Mouse (Mus musculus) ovary, postnatal 10 days (tissue): ENCODE measurements around the gene Wnk2.

Experiments used
- DNase-seq: peaks from one replicate; pipeline ENCODE4 v3.0.0; 2022; ENCODE audit warnings: low spot score

Gene Wnk2

GRCm38 (mm10) chr13:49147858-49148226 lies at the start of gene Wnk2:
TSS of gene Wnk2 (minus strand) at chr13:49148014.
- DNase-seq: no peak

DNA sequence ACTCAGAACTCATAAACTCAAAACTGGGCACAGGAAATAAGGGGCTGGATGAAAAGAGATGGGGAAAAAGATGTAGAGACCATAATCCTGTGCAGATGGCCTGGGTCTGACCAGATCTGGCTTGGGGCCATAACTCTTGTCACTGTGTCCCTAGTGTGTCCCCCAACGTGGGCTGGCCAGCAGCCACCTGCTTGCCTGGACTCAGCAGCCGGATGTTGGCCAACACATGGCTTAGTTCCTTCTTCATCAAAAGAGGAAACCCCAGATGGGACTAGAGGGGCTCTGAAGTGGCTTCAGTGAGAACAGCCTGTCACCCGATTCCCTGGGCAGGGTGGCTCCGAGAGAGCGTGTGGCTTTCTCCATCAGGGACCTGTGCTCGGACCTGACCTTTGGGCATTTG lies 49.0 kb upstream of the Wnk2 start:
- DNase-seq: no peak

GRCm38 (mm10) chr13:49196211-49196610 lies 48.4 kb upstream of the Wnk2 start:
- no peak for DNase-seq

DNA sequence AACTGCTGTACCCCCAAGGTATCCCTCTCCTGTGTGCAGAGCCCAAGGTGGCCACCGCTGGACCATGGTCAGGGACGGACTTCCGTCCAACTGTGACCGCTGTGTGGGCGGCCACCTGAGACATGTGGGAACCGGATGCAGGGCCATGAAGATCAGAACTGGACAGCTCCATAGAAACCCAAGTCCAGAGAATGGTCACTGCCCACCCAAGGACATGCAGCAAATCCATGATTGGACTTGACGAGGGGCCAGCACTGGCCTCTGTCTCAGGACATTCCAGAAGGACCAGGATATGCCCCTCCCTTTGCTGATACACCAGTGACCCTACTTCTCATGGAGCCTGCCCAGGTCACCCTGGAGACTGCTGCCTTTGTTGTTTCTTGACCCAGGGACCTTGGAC lies 47.8 kb upstream of the Wnk2 start:
- no peak for DNase-seq

DNA sequence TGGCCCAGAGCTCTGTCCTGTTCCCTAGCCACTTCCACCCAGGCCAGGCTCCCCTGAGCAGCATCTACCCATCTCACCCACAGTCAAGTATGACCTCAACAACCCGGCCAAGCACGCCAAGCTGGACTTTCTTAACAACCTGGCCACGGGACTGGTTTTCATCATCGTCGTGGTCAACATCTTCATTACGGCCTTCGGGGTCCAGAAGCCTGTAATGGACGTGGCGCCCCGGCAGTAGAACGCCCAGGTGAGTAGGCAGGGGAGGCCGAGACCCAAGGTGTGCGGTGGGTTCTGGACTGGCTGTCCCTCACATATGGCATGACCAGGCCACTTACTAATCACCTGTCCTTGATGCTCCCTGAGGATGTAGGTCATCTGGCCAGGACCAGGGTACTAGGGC lies 47.0 kb upstream of the Wnk2 start:
- DNase-seq: no peak

DNA sequence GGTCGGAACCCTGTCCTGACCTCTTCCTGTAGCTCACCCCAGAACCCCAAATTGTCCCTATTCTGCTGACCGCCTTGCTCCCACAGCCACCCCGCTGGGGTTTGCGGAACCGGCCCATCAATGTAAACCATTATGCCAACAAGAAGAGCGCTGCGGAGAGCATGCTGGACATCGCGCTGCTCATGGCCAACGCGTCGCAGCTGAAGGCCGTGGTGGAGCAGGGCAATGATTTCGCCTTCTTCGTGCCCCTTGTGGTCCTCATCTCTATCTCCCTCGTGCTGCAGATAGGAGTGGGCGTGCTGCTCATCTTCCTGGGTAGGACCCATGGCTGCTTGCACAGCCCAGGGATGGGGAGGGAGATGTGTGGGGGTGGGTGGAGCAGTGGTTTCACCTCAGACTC lies 45.8 kb upstream of the Wnk2 start:
- no peak for DNase-seq

- DNase-seq: no peak
These were observed 44.5 kb upstream of the Wnk2 start for GRCm38 (mm10) chr13:49192156-49192855.

DNA sequence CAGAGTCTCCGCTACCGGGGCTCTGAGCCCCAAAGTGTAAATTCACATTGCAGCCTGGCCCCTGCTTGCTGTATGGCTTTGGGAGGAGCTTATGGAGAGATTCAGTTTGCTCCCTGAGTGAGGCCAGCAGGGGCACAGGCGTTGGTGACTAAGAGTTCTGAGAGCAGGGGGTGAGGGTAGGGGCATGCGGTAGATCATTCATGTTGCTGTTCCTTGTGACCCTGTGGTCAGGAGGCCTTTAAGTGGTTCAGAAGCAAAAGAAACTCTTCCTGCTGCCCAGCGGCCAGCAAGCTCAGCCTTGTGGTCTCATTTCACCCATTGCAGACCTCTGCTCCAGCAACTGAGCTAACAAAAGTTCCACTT lies 43.8 kb upstream of the Wnk2 start:
- DNase-seq: no peak

DNA sequence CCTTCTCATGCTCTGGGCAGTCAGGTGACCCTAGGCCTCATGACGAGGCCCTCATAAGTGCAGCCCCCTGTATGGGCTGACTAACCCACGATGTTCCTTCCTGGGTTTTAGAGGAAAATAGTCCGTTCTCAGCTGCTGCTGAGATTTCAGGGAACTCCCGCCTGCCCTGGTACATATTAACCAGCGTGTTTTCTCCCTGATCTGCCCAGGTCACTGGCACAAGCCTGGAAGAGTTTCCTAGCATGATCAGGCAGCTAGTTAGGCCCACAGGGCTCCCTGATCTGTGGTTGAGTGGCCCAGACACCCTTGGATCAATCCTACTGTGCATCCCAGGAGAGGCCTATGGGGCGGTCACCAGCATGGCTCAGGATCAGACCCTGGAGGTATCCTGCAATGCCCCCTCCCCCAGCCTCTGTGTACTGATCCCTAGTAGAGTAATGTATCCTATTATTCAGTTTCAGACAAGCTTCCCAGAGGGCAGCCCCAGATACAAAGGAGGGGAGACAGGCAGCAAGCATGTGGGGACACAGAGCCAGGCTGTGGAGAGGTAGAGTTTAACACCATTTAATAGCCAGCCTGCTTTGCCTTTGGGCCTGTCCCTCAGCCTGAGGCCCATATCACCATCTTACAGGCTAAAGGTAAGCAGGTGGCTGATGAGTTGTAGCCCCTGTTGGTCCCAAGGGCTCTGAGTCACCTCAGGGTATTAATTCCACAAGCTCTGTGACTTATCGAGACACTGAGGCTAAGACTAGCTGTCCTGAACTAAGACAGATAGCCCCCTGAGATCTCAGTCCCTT lies 43.3 kb upstream of the Wnk2 start:
- DNase-seq: no peak

- DNase-seq: no peak
These were observed 42.4 kb upstream of the Wnk2 start for GRCm38 (mm10) chr13:49189970-49190870.

GRCm38 (mm10) chr13:49188966-49189360 lies 41.1 kb upstream of the Wnk2 start:
- no peak for DNase-seq

GRCm38 (mm10) chr13:49188219-49188965 lies 40.6 kb upstream of the Wnk2 start:
- DNase-seq: no peak

DNA sequence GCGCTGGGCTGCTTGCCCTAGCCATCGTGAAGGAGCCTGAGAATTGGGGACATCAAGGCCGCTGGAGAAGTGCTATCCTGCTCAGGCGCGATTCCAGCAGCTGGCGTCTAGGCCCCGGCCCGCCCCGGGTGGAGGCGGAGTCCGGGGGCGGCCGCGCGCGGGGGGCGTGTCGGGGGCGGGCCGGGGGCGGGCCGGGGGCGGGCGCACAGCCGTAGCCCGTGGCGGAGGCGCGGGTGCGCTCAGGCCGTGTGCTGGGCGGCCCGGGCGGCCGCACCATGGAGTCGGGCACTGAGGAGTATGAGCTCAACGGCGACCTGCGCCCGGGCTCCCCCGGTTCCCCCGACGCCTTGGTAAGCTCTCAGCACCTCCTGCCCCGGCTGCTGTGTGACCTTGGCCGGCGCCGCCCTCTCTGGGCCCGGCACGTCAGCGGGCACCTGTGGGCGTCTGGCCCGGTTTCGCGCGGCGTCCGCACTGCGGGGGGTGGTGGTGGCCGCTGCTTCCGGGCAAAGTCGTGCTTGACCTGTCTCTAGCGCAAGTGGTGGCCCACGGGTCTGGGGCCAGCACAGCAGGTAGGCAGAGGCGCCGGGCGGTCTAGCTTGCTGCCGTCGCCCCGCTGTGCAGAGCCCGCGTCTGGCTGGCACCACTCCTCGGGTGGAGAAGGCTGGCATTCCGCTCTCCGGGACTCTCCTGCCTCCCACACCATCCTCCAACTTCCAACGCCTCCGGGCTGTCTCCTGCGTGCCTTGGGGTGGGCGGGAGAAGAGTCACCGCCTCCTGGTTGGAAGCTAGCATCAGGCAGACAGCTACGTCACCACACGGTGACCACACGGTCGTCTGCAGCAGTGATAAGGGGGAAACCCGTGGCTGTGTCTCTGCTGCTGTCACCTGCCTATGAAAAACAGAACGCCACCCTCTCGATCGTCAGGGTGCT lies 39.7 kb upstream of the Wnk2 start, which contains the start of gene Ninj1:
Gene Ninj1, plus strand, starts transcription at position 198 of the 931 bp plus-strand sequence.
- DNase-seq: peak; percentile 63

DNA sequence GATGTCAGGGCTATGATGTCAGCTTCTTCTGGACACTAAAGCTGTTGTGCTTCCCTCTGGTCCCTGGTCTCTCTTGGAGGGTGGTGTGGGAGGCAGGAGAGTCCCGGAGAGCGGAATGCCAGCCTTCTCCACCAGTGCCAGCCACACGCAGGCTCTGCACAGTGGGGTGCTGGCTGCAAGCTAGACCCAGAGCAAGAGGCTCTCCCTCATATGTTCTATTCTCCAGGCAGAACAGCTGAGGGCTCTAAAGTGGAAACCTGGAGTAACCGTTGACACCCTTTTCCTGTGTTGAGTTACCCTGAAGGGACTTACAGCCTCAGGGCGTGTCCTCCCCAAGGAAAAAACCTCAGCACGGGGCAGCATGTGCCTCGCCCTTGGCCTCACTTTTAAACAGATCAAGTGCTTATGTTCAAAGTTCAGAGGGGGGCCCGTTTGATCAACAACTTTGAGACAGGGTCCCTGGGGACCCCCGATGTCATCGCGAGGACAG lies 39.0 kb upstream of the Wnk2 start:
- no peak for DNase-seq

- DNase-seq: no peak
These were observed 35.8 kb upstream of the Wnk2 start for GRCm38 (mm10) chr13:49183646-49184045.

GRCm38 (mm10) chr13:49183161-49183560 lies 35.3 kb upstream of the Wnk2 start:
- DNase-seq: no peak

GRCm38 (mm10) chr13:49181411-49181984 lies 33.7 kb upstream of the Wnk2 start:
- DNase-seq: no peak

DNA sequence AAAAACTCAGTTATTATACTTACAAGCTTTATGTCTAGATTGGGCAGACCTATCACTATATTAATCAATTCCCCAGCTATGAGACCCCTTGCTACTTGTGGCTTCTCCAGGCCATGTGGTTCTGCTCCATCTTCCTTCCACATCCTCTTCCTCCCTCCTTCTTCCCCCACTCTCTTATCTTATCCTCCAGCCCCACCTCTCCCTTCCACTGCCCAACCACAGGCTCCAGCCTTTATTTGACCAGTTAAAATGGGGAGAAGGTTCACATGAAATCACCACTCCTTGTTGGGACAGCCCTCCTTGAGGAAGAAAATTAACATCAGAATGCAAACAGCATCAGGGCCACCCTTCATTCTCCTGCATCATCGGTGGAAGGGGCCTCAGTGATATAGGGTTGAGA lies 32.9 kb upstream of the Wnk2 start:
- DNase-seq: no peak

GRCm38 (mm10) chr13:49180274-49180673 lies 32.5 kb upstream of the Wnk2 start:
- DNase-seq: no peak
